Mouse (Mus musculus) stomach, embryonic 14.5 days (tissue): Measurements from ENCODE around the gene Ppp1cb. TPM values are rescaled to one million over a fixed set of nuclear protein-coding genes. Genes with fewer than 3 reads are reported as not detected.

Experiments
- ATAC-seq: fragments of 200-750 bp; cut with Nextera tagmentation; 2 replicates; pipeline ENCODE4 v1.8.0; 2017; ENCODE audit warnings: low read depth, moderate TSS enrichment; ENCODE audit not compliant: insufficient number of reproducible peaks, insufficient read depth, low FRiP score
- H3K27ac ChIP-seq: fragments of 300-500 bp; sonication (generic); 2 replicates; pipeline ENCODE4 v1.5.1; 2014; ENCODE audit warnings: mild to moderate bottlenecking, low read length, moderate library complexity, mixed read lengths
- H3K27me3 ChIP-seq: fragments of 300-500 bp; sonication (generic); 2 replicates; pipeline ENCODE4 v1.6.1; 2014; ENCODE audit warnings: low read length, control low read depth, mixed read lengths; ENCODE audit not compliant: control insufficient read depth, insufficient read depth
- H3K36me3 ChIP-seq: fragments of 300-500 bp; sonication (generic); 2 replicates; pipeline ENCODE4 v1.6.1; 2014; ENCODE audit warnings: mild to moderate bottlenecking, control low read depth, low read length, moderate library complexity, mixed read lengths; ENCODE audit not compliant: control insufficient read depth, insufficient read depth
- H3K4me1 ChIP-seq: fragments of 300-500 bp; sonication (generic); 2 replicates; pipeline ENCODE4 v1.6.1; 2014; ENCODE audit warnings: low read length, control low read depth, mixed read lengths; ENCODE audit not compliant: control insufficient read depth, insufficient read depth
- H3K4me2 ChIP-seq: fragments of 300-500 bp; sonication (generic); replicated peaks from 2 replicates; pipeline ENCODE4 v1.6.1; 2014; ENCODE audit warnings: low read depth, low read length, control low read depth
- H3K4me3 ChIP-seq: fragments of 300-500 bp; sonication (generic); 2 replicates; pipeline ENCODE4 v1.5.1; 2014; ENCODE audit warnings: low read depth, low read length, control low read depth
- H3K9ac ChIP-seq: fragments of 300-500 bp; sonication (generic); replicated peaks from 2 replicates; pipeline ENCODE4 v1.6.1; 2014; ENCODE audit warnings: low read depth, mild to moderate bottlenecking, control low read depth, low read length, moderate library complexity, mixed read lengths
- H3K9me3 ChIP-seq: fragments of 300-500 bp; sonication (generic); 2 replicates; pipeline ENCODE4 v1.6.1; 2016; ENCODE audit warnings: low read depth, low read length, control low read depth; ENCODE audit not compliant: control insufficient read depth
- WGBS: fragments of 180-500 bp; shearing (Covaris S2); extraction: QIAGEN DNeasy Blood & Tissue Kit; methylation state at CpG from one replicate; pipeline ENCODE4 v1.1.7; 2014; 5-methylcytosine and 5-hydroxymethylcytosine counted together
- polyA plus RNA-seq: library from polyadenylated mRNA; unstranded; fragments of >200 nt; fragmentation: Nextera tagmentation; extraction: Ambion mirVana; gene quantifications from 2 replicates; pipeline ENCODE4 v1.2.1, GENCODE M21; 2014

The Ppp1cb gene
- polyA plus RNA-seq, 1 experiment from 2014 or later: 278 TPM

DNA sequence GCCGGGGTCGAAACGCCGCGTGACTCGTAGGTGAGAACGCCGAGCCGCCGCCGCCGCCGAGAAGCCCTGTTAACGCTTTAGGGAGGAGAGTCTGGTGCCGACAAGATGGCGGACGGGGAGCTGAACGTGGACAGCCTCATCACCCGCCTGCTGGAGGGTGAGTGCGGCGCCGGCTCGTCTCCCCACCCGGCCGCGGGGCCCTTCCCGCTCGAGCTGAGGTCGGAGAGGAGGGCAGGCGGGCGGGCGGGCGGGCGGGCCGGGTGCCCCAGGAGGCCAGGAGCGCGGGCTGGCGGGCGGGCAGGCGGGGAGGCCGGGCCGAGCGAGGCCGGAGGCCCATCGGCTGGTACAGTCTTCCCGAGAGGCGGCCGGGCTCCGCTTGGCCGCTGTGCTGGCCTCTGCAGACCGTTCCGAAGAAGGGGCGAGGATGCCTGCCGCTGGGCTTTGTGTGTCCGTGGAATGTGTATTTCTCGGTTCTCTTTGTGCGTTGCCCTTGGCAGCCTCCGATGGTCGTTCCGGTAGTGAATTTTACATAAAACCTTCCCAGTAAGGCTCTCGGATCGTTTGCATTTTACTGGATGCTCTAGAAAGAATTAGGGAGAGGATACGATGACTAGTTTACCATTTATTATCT lies 723 bp downstream of the Ppp1cb start:
- ATAC-seq: peak; percentile 78
- H3K4me1 ChIP-seq: peaks cover 15% of the 10 kb centered on the region
- no peaks in the 10 kb centered on the region for H3K36me3 ChIP-seq
- H3K4me2 ChIP-seq: 0 out of 2 replicates have a peak overlapping the region, but pooled peaks have one; percentile 52
- peak overlapping the region; percentile 99 for H3K9ac ChIP-seq
- peak overlapping the region; percentile 100 for H3K27ac ChIP-seq
- under 1% methylated on average over 58 of the region's 63 CpGs for WGBS
- no peaks in the 10 kb centered on the region for H3K27me3 ChIP-seq
- H3K9me3 ChIP-seq: no peaks in the 10 kb centered on the region
- H3K4me3 ChIP-seq: peak overlapping the region; percentile 77

DNA sequence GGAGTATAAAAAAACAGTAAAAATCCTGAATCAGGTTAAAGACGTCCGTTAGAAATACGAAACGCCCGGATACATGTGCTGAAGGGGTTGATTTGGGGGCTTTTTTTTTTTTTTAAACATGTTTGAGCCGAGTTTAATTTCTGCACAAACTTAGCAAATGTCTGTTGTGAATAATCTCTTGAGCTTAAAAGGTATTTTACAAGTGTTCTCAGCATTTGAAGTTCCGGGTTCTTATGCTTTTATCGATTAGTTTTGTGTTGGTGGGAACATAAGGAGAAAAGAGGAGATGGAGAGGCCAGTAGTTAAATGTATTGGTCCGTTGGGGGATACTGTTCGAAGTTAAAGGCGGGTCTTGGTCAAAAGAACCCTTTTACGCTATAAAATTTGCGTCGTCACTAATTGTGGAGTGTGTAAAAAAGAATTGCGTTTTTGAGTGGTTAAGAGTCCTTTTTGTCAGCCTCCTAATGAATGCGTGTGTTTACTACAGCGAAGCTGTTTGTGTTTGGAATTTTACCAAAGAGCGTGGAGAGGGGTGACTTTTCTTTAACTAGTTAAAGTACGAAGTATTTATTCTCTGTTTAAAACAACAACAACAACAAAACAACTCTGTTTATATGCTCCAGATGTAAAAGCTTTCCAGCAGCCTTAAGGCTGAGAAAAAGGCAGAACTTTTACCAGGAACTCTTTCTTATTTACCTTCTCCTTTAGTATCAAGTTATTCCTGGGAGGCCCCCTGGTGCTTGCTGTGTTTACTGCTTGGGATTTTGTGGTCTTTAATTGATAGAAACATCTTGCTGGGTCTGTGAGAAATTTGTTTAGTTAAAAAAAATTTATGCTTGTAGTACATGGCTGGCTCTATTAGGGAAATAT lies 1.5 kb downstream of the Ppp1cb start:
- H3K9ac ChIP-seq: peak overlapping the region; percentile 99
- peaks cover 15% of the 10 kb centered on the region for H3K4me1 ChIP-seq
- peak overlapping the region; percentile 52 for H3K4me2 ChIP-seq
- no peaks in the 10 kb centered on the region for H3K27me3 ChIP-seq
- ATAC-seq: no peak
- under 1% methylated on average over 19 of the region's 19 CpGs for WGBS
- H3K9me3 ChIP-seq: no peaks in the 10 kb centered on the region
- H3K36me3 ChIP-seq: no peaks in the 10 kb centered on the region
- H3K27ac ChIP-seq: peak overlapping the region; percentile 100
- H3K4me3 ChIP-seq: peak overlapping the region; percentile 77

DNA sequence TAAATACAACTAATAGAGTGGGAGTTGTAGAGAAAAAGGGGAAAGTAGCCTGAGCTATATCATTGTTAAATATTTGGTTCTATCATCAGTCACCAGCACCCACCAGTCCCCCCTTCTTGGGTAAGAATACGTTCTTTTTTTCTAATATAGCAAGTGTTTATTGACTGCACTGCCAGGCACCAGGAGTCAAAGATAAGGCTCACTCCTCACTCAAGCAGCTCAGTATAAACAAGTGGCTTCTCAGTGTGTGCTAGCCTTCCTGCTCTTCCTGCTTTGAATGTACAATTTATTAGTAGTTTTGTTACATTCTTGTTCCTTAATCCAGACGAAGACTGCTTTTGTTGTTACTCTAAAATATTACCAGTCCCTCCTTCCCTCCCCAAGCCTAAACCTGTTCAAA lies 2.3 kb downstream of the Ppp1cb start:
- Histone ChIP-seq H3K4me2 (peak overlapping the region; percentile 52), H3K27me3 (no peaks in the 10 kb centered on the region), H3K27ac (0 out of 2 replicates have a peak overlapping the region, but pooled peaks have one; percentile 10), H3K4me1 (peaks cover 15% of the 10 kb centered on the region), H3K9me3 (no peaks in the 10 kb centered on the region), H3K4me3 (peak overlapping the region; percentile 26), H3K36me3 (no peaks in the 10 kb centered on the region), H3K9ac (0 out of 2 replicates have a peak overlapping the region, but pooled peaks have one; percentile 25)
- WGBS: 9% methylated on average over 2 of the region's 2 CpGs
- no peak for ATAC-seq

DNA sequence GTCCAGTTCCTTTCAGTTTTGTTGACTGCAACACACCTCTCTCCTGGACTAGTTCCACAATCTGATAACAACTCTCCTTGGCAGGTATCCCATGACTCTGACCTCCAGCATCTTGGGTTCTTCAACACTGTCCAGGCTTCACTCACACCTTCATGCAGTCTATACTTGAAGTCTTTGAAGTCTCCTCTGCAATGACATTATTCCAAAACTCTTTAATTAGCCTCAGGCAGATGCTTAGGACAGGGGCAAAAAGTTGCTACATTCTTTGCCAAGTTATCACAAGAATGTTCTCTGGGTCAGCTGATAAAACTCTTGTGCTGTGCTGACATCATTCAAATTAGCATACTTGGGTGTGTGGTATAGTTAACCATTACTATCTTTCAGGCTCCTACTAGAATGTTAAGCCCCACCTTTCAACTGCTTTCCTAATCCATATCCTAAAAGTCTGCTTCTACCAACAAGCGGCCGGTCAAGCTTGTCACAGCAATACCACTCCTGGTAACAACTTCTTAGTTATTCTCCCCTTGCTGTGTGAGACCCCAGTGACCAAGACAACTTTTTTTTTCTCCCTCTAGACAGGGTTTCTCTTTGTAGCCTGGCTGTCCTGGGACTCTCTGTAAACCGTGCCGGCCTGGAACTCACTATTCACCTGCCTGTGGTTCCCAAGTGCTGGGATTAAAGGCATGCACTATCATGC lies 13.8 kb downstream of the Ppp1cb start:
- H3K4me3 ChIP-seq: no peak overlapping the region
- H3K9ac ChIP-seq: no peak overlapping the region
- H3K27ac ChIP-seq: no peak overlapping the region
- H3K27me3 ChIP-seq: no peaks in the 10 kb centered on the region
- ATAC-seq: 0 out of 2 replicates have a peak, but pooled peaks have one; percentile 37
- H3K4me2 ChIP-seq: no peak overlapping the region
- peaks cover 12% of the 10 kb centered on the region; the same call in 1 of the 2 replicates for H3K4me1 ChIP-seq
- WGBS: 82% methylated on average over 4 of the region's 4 CpGs
- H3K36me3 ChIP-seq: no peaks in the 10 kb centered on the region
- H3K9me3 ChIP-seq: no peaks in the 10 kb centered on the region

DNA sequence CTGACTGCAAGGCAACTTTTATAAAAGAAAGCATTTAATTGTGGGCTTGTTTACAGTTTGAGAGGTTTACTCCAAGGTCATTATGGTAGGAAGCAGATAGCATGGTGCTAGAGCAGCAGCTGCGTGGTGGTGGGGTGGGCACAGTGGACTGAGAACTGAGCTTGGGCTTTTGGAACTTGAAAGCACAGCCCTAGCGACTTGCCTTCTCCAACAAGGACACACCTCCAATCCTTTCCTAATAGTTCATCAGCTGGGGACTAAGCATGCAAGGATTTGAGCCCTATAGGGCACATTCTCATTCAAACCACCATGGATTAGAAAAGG lies 14.3 kb downstream of the Ppp1cb start:
- no peak overlapping the region for H3K27ac ChIP-seq
- no peak overlapping the region for H3K4me2 ChIP-seq
- no peak overlapping the region for H3K9ac ChIP-seq
- H3K27me3 ChIP-seq: no peaks in the 10 kb centered on the region
- no peaks in the 10 kb centered on the region; the same call in 1 of the 2 replicates for H3K36me3 ChIP-seq
- no peaks in the 10 kb centered on the region for H3K9me3 ChIP-seq
- WGBS: 73% methylated on average over 2 of the region's 2 CpGs
- ATAC-seq: no peak
- H3K4me3 ChIP-seq: no peak overlapping the region
- H3K4me1 ChIP-seq: peaks cover 12% of the 10 kb centered on the region; the same call in 1 of the 2 replicates

DNA sequence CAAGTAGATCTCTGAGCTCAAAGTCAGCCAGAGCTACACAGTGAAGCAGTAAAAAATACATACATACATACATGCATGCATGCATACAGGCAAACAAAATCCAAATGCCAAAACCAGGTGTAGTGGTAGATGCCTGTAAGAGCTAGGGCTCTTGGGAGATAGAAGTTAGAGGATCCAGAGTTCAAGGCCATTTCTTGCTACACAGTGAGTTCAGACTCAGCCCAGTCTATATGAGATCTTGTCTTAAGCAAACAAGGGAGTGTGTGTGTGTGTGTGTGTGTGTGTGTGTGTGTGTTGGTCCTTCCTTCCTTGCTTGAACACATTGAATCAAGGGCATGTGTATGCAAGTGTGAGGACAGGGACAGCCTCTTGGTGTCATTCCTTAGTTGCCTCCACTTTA lies 17.9 kb downstream of the Ppp1cb start:
- H3K27ac ChIP-seq: no peak overlapping the region
- H3K4me3 ChIP-seq: no peak overlapping the region
- H3K4me1 ChIP-seq: peaks cover 10% of the 10 kb centered on the region; the same call in 1 of the 2 replicates
- H3K36me3 ChIP-seq: peaks cover 26% of the 10 kb centered on the region
- no peak overlapping the region for H3K4me2 ChIP-seq
- no peak for ATAC-seq
- H3K27me3 ChIP-seq: no peaks in the 10 kb centered on the region
- no peak overlapping the region for H3K9ac ChIP-seq
- H3K9me3 ChIP-seq: no peaks in the 10 kb centered on the region

DNA sequence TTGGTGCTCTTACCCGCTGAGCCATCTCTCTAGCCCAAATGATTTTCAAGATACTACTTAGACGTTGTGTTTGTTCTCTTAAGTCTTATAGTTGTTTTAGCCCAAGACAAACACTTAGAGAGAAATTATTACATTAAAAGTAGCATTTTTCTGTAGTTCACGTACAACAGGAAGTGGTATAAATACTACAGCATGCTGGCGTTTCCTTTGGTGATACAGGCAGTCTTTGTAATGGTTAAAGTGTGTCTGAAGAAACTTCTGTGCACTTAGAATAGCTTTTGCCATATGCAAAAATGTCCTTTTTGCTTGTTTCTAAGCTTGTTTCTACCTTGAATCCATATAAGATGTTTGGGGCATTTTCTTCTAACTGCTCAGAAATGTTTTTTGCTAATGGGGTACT lies 20.3 kb downstream of the Ppp1cb start:
- ATAC-seq: no peak
- H3K27me3 ChIP-seq: no peaks in the 10 kb centered on the region
- peaks cover 33% of the 10 kb centered on the region for H3K36me3 ChIP-seq
- no peak overlapping the region for H3K9ac ChIP-seq
- no peaks in the 10 kb centered on the region for H3K9me3 ChIP-seq
- no peak overlapping the region for H3K4me2 ChIP-seq
- WGBS: 91% methylated on average over 4 of the region's 4 CpGs
- no peaks in the 10 kb centered on the region for H3K4me1 ChIP-seq
- no peak overlapping the region for H3K4me3 ChIP-seq
- H3K27ac ChIP-seq: no peak overlapping the region

DNA sequence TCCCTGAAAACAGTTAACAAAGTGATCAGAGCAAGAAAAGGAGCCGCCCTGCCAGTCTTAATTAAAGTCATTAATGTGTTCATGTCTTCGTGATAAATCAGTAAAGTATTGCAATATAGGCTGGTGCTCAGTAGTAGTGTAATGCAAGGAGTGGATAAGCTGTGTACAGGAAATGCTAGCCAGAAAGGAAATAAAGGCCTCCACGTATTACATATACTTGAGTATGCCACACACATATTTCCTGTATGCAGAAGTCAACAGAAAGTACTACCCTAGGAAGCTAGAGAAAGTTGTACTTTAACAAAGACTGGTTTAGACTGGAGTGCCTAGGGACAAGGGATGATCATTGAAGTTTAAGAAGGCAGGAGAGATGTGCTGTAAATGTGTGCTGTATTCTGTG lies 26.8 kb downstream of the Ppp1cb start:
- Histone ChIP-seq H3K4me1 (no peaks in the 10 kb centered on the region), H3K36me3 (peaks cover 76% of the 10 kb centered on the region), H3K9me3 (no peaks in the 10 kb centered on the region), H3K4me2 (no peak overlapping the region), H3K9ac (no peak overlapping the region), H3K27ac (no peak overlapping the region), H3K27me3 (no peaks in the 10 kb centered on the region), H3K4me3 (no peak overlapping the region)
- no peak for ATAC-seq
- WGBS: 90% methylated on average over 3 of the region's 3 CpGs
